Mouse (Mus musculus): ENCODE measurements at regions not wholly inside any gene's neighbourhood (a gene's known extent, or its start where the extent isn't known, plus 50 kb on each side); places are given as distances from the start of the nearest gene placed in this dataset.
A peak's percentile ranks its signal among the peaks of the same experiment; 100 is the strongest.

GRCm38 (mm10) chr10:125790924-125791323 is 175.0 kb upstream of the Lrig3 start:
- DNase-seq (ENCODE audit: low spot score in 2 of 2): no peak

- DNase-seq (ENCODE audit: low spot score in 2 of 2): no peak
Observed at GRCm38 (mm10) chr10:125794504-125794903, 171.5 kb upstream of the Lrig3 start.

- DNase-seq (ENCODE audit: low spot score in 2 of 2): no peak
Observed at GRCm38 (mm10) chr10:125795323-125795722, 170.6 kb upstream of the Lrig3 start.

GRCm38 (mm10) chr10:125798678-125799077 is 167.3 kb upstream of the Lrig3 start:
- DNase-seq (ENCODE audit: low spot score in 2 of 2): no peak

GRCm38 (mm10) chr10:125800572-125801114 is 165.3 kb upstream of the Lrig3 start:
- no peak for DNase-seq (ENCODE audit: low spot score in 2 of 2)

- DNase-seq (ENCODE audit: low spot score in 2 of 2): no peak
Observed at GRCm38 (mm10) chr10:125801450-125801849, 164.5 kb upstream of the Lrig3 start.

- DNase-seq (ENCODE audit: low spot score in 2 of 2): no peak
Observed at GRCm38 (mm10) chr10:125802923-125803583, 162.9 kb upstream of the Lrig3 start.

- DNase-seq (ENCODE audit: low spot score in 2 of 2): no peak
Observed at GRCm38 (mm10) chr10:125809763-125810361, 156.1 kb upstream of the Lrig3 start.

- no peak for DNase-seq (ENCODE audit: low spot score in 2 of 2)
Observed at GRCm38 (mm10) chr10:125810590-125810989, 155.4 kb upstream of the Lrig3 start.

- DNase-seq (ENCODE audit: low spot score in 2 of 2): no peak
Observed at GRCm38 (mm10) chr10:125814191-125814887, 151.6 kb upstream of the Lrig3 start.

GRCm38 (mm10) chr10:125832134-125832533 is 133.8 kb upstream of the Lrig3 start:
- no peak for DNase-seq (ENCODE audit: low spot score in 2 of 2)

GRCm38 (mm10) chr10:125832764-125833163 is 133.2 kb upstream of the Lrig3 start:
- no peak for DNase-seq (ENCODE audit: low spot score in 2 of 2)

- DNase-seq (ENCODE audit: low spot score in 2 of 2): no peak
Observed at GRCm38 (mm10) chr10:125833989-125834388, 132.0 kb upstream of the Lrig3 start.

GRCm38 (mm10) chr10:125838982-125839381 is 127.0 kb upstream of the Lrig3 start:
- no peak for DNase-seq (ENCODE audit: low spot score in 2 of 2)

- peak; percentile 8 to 55 for DNase-seq (ENCODE audit: low spot score in 2 of 2)
Observed at GRCm38 (mm10) chr10:125839621-125840141, 126.3 kb upstream of the Lrig3 start.

GRCm38 (mm10) chr10:125840388-125840787 is 125.6 kb upstream of the Lrig3 start:
- peak in 1 of 2 experiments; percentile 2 for DNase-seq (ENCODE audit: low spot score in 2 of 2)

- DNase-seq (ENCODE audit: low spot score in 2 of 2): no peak
Observed at GRCm38 (mm10) chr10:125844336-125844865, 121.6 kb upstream of the Lrig3 start.

GRCm38 (mm10) chr10:125845014-125845514 is 120.9 kb upstream of the Lrig3 start:
- no peak for DNase-seq (ENCODE audit: low spot score in 2 of 2)

GRCm38 (mm10) chr10:125850370-125850769 is 115.6 kb upstream of the Lrig3 start:
- DNase-seq (ENCODE audit: low spot score in 2 of 2): no peak

GRCm38 (mm10) chr10:125861734-125862133 is 104.2 kb upstream of the Lrig3 start:
- no peak for DNase-seq (ENCODE audit: low spot score in 2 of 2)

GRCm38 (mm10) chr10:125866346-125866745 is 99.6 kb upstream of the Lrig3 start:
- no peak for DNase-seq (ENCODE audit: low spot score in 2 of 2)

GRCm38 (mm10) chr10:125884563-125884962 is 81.4 kb upstream of the Lrig3 start:
- no peak for DNase-seq (ENCODE audit: low spot score in 2 of 2)
